Mouse (Mus musculus) lung, postnatal 0 days (tissue): ENCODE results near the gene Dgki.

Experiments used
- CTCF ChIP-seq: IDR thresholded peaks from 2 replicates; pipeline ENCODE4 v1.5.1; 2016; ENCODE audit warnings: antibody characterized with exemption, mild to moderate bottlenecking
- EP300 ChIP-seq: IDR thresholded peaks from 2 replicates; pipeline ENCODE4 v1.6.1; 2016; ENCODE audit warnings: antibody characterized with exemption, mild to moderate bottlenecking, control low read depth

DNA sequence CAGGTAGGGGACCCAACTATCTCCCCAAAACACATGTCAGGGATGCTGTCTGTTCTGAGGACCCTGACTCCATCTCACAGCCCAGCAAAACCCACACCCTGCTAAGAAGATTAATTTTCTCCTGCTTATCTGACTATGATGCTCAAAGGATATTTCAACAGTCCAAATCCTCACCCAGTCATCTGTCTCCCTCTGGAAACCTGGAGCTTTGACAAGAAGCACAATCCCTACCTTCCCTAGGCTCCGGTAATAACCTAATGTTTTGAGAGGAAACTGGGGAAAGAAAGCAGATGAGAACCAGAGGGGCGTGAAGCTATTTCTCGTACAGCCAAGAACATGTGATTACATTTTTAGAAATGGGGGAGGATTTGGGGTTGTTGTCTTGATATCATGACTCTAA is 392.8 kb downstream of the Dgki start:
- TF ChIP-seq CTCF (no peak), EP300 (no peak)
